Mouse (Mus musculus) spleen, adult 2 months (tissue): Measurements from ENCODE around the gene Ust. TPM values are rescaled to one million over a fixed set of nuclear protein-coding genes. Genes with fewer than 3 reads are reported as not detected.

Experiments used
- DNase-seq, 2 experiments: peaks; one replicate each; pipeline versions ENCODE4 v3.0.0 to v3.0.0-alpha.2; 2012 to 2021; ENCODE audit warnings: low spot score in 2 of 2, low read depth in 1 of 2
- H3K27ac ChIP-seq: fragments of 200-500 bp; 2 replicates; pipeline ENCODE4 v1.5.1; 2012; ENCODE audit warnings: low read length, inconsistent platforms; ENCODE audit not compliant: insufficient read depth
- H3K27me3 ChIP-seq: fragments of 200-500 bp; 2 replicates; pipeline ENCODE4 v1.6.1; 2012; ENCODE audit warnings: mild to moderate bottlenecking, moderate library complexity, low read length, inconsistent platforms; ENCODE audit not compliant: control insufficient read depth, insufficient read depth
- H3K36me3 ChIP-seq: fragments of 200-500 bp; 2 replicates; pipeline ENCODE4 v1.6.1; 2012; ENCODE audit warnings: mild to moderate bottlenecking, low read length, inconsistent platforms; ENCODE audit not compliant: control insufficient read depth, insufficient read depth
- H3K4me1 ChIP-seq: fragments of 200-500 bp; 2 replicates; pipeline ENCODE4 v1.6.1; 2011; ENCODE audit warnings: inconsistent platforms; ENCODE audit not compliant: control insufficient read depth, insufficient read depth, insufficient read length
- H3K4me3 ChIP-seq: fragments of 200-500 bp; 2 replicates; pipeline ENCODE4 v1.5.1; 2011; ENCODE audit warnings: mild to moderate bottlenecking, inconsistent platforms; ENCODE audit not compliant: insufficient read depth, insufficient read length; ENCODE audit errors: extremely low read depth
- CTCF ChIP-seq: fragments of 200-500 bp; IDR thresholded peaks from 2 replicates; pipeline ENCODE4 v1.5.1; 2011; ENCODE audit warnings: mild to moderate bottlenecking, inconsistent platforms; ENCODE audit not compliant: insufficient read depth, insufficient read length, insufficient replicate concordance; ENCODE audit errors: extremely low read depth
- POLR2A ChIP-seq: fragments of 200-500 bp; IDR thresholded peaks from 2 replicates; pipeline ENCODE4 v1.6.1; 2011; ENCODE audit warnings: low read depth, low read length, inconsistent platforms
- WGBS: fragments of 180-500 bp; shearing (Covaris S2); methylation state at CpG from one replicate; pipeline ENCODE4 v1.1.7; 2018; 5-methylcytosine and 5-hydroxymethylcytosine counted together
- polyA plus RNA-seq: library from polyadenylated mRNA; depleted of rRNA; stranded (reverse); fragments of >200 nt; gene quantifications from 2 replicates; pipeline ENCODE4 v1.2.3, GENCODE M21; 2012

The Ust gene
- polyA plus RNA-seq, 1 experiment: 1.9 TPM

GRCm38 (mm10) chr10:8428787-8429778 lies 89.5 kb downstream of the Ust start:
- 90% methylated on average over 13 of the region's 13 CpGs for WGBS
- H3K4me1 ChIP-seq: no peaks in the 10 kb centered on the region
- no peak overlapping the region for H3K27ac ChIP-seq
- TF ChIP-seq POLR2A: no peak
- no peak for TF ChIP-seq CTCF
- H3K27me3 ChIP-seq: no peaks in the 10 kb centered on the region
- H3K4me3 ChIP-seq: no peak overlapping the region
- DNase-seq: no peak
- no peaks in the 10 kb centered on the region for H3K36me3 ChIP-seq

GRCm38 (mm10) chr10:8427671-8428364 lies 90.8 kb downstream of the Ust start:
- TF ChIP-seq CTCF (no peak), POLR2A (no peak)
- Histone ChIP-seq H3K36me3 (no peaks in the 10 kb centered on the region), H3K27me3 (no peaks in the 10 kb centered on the region), H3K27ac (no peak overlapping the region), H3K4me1 (no peaks in the 10 kb centered on the region), H3K4me3 (no peak overlapping the region)
- no peak for DNase-seq
- WGBS: 92% methylated on average over 12 of the region's 12 CpGs

GRCm38 (mm10) chr10:8419496-8420009 lies 99.1 kb downstream of the Ust start:
- Histone ChIP-seq H3K27me3 (no peaks in the 10 kb centered on the region), H3K4me3 (no peak overlapping the region), H3K4me1 (no peaks in the 10 kb centered on the region), H3K27ac (no peak overlapping the region), H3K36me3 (no peaks in the 10 kb centered on the region)
- TF ChIP-seq CTCF (no peak), POLR2A (no peak)
- WGBS: 90% methylated on average over 6 of the region's 6 CpGs
- DNase-seq: no peak

GRCm38 (mm10) chr10:8415474-8415873 lies 103.2 kb downstream of the Ust start:
- Histone ChIP-seq H3K36me3 (no peaks in the 10 kb centered on the region), H3K27ac (no peak overlapping the region), H3K4me1 (no peaks in the 10 kb centered on the region), H3K27me3 (no peaks in the 10 kb centered on the region), H3K4me3 (no peak overlapping the region)
- no peak for DNase-seq
- no peak for TF ChIP-seq CTCF
- TF ChIP-seq POLR2A: no peak
- WGBS: 66% methylated on average over 5 of the region's 5 CpGs

GRCm38 (mm10) chr10:8415036-8415435 lies 103.6 kb downstream of the Ust start:
- 57% methylated on average over 7 of the region's 7 CpGs for WGBS
- no peak for DNase-seq
- TF ChIP-seq CTCF: no peak
- no peak for TF ChIP-seq POLR2A
- H3K27me3 ChIP-seq: no peaks in the 10 kb centered on the region
- H3K4me1 ChIP-seq: no peaks in the 10 kb centered on the region
- H3K36me3 ChIP-seq: no peaks in the 10 kb centered on the region
- H3K4me3 ChIP-seq: no peak overlapping the region
- H3K27ac ChIP-seq: no peak overlapping the region

GRCm38 (mm10) chr10:8405141-8405540 lies 113.5 kb downstream of the Ust start:
- Histone ChIP-seq H3K36me3 (no peaks in the 10 kb centered on the region), H3K4me3 (no peak overlapping the region), H3K4me1 (no peaks in the 10 kb centered on the region), H3K27me3 (no peaks in the 10 kb centered on the region), H3K27ac (no peak overlapping the region)
- WGBS: 88% methylated on average over 4 of the region's 4 CpGs
- no peak for DNase-seq
- TF ChIP-seq CTCF (no peak), POLR2A (no peak)
